Mouse (Mus musculus) R1 (cell line): ENCODE data around the gene Olfr1311.

ENCODE experiments used
- DNase-seq: peaks from one replicate; pipeline ENCODE4 v3.0.0-alpha.2; 2018; ENCODE audit warnings: low read depth, low spot score

Gene Olfr1311

DNA sequence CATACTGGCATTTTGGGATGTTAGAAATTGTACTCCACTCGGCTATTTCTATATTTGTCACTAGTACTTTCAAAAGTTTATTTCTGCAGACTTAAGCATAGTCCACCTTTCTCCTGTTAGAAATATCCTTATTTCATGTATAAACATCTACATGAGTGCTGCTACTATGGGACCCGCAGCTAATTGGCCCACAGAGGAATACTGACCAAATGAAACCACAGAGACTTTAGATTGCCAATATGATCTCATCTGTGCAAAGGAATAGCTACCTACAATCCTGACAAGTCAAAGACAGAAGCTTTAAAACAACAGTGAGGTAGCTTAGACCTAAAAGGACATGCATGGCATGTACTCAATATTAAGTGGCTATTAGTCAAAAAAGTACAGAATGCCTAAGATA is at the start of gene Olfr1311:
Gene Olfr1311, minus strand, starts transcription at position 101 of the 400 bp plus-strand sequence.
- no peak for DNase-seq

DNA sequence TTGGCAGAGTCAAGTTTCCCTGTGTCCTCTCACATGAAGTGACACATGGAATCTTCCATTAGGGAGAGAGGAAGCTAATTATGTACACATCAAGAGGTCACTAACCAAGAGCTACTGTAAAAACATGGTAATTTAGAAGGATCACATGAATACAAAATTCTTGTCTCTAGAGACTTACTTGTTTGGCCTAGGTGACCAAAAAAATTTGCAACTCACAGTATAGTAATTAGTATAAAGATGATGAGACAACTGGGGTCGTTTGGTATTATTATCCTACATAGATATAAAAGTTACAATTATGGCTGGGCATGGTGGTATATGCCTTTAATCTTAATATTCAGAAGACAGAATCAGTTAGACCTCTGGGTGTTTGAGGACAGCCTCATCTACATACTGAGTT is 25.9 kb upstream of the Olfr1311 start, which contains the start of gene Olfr1312:
Gene Olfr1312, minus strand, starts transcription at position 101 of the 400 bp plus-strand sequence.
- DNase-seq: no peak

DNA sequence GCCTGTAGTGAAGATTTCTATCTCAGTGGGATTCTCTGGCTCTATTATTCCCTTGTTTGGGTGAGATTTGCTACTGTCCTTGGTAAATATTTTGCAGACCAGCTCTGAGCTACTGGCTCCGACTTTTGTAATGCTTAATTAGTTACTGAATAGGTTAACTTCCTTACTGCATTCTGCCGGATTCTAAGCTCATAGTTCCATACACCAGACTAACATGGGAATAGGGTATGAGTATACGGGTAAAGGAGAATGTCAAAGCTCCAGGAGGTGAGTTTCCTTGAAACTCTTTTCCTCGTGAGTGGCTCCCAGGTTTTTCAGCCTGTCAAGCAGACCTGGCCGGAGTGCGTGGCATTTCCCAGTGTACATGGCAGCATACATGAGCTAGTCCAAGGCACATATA is 2.8 kb upstream of the Olfr1311 start:
- peak; percentile 8 for DNase-seq

DNA sequence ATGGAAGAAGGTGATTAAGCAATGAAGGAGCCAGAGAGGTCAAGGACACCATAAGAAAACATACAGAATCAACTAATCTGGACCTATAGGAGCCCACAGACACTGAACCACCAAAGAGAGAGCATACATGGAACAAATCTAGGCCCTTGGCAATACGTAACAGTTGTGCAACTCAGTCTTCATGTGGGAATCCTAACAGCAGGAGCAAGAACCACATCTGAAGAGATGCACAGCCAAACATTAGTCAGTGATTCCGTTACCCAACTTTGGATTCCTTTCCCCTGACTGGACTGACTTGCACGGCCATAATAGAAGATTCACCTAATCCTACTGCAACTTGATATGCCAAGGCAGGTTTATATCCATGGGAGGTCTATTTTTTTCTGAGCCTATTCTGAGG is 9.3 kb downstream of the Olfr1311 start:
- DNase-seq: no peak

DNA sequence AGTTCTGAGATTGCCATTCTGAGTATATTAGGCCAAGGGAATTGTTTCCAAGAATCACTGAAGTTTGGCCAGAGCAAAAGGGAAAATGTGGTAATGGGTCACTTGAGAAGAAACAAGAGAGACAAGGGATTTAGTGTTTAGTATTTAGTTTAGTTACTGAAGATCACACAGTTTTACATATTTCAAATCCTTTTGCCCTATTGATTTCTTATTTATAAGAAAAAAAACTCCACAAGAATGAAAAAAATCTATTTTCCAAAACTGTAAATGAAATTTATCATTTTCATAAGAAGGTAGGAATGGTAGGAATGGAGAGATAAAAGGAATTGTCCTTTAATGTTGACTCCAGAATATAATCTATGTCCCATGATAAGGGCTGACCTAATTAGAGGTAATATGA is 11.6 kb downstream of the Olfr1311 start, which contains the start of gene Olfr1310:
Gene Olfr1310, minus strand, starts transcription at position 101 of the 400 bp plus-strand sequence.
- no peak for DNase-seq

DNA sequence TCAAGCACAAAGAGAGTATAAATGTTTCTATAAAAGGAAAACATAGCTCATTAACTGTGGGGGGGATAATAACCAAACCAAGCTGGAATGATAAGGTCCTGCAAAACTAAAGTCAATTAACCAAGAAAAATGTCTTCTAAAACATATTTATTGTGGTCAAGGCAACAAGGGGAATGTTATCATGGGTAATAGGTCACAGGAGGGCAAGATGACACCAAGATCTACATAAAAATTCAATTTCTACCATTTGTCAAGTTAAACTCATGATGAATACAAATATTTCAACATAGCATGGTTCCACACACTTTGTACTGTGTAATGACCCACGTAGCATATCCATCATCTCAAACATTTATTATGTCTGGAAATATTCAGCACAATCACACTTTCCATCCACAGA is 34.0 kb downstream of the Olfr1311 start, which contains the start of gene Olfr1309:
Gene Olfr1309, minus strand, starts transcription at position 101 of the 400 bp plus-strand sequence.
- DNase-seq: no peak
